Mouse (Mus musculus) liver, embryonic 14 days (tissue): ENCODE results near the gene Crygc. TPM values are rescaled to one million over a fixed set of nuclear protein-coding genes. Genes with fewer than 3 reads are reported as not detected.

Experiments used
- polyA plus RNA-seq: library from polyadenylated mRNA; depleted of rRNA; stranded (reverse); fragments of >200 nt; gene quantifications from 2 replicates; pipeline ENCODE4 v1.2.3, GENCODE M21; 2012; rRNA removed

Gene Crygc
- polyA plus RNA-seq, result not detected in 2 replicates

GRCm38 (mm10) chr1:65073589-65073988 lies at the start of gene Crygc:
Gene Crygc, minus strand, starts transcription at chr1:65073689.

GRCm38 (mm10) chr1:65122574-65123372 lies 49.3 kb upstream of the Crygc start, which contains the start of gene D630023F18Rik:
Gene D630023F18Rik, minus strand, starts transcription at chr1:65123214.

GRCm38 (mm10) chr1:65119438-65119837 lies 45.9 kb upstream of the Crygc start, which contains the start of gene Gm28845:
Gene Gm28845, minus strand, starts transcription at chr1:65119558.

GRCm38 (mm10) chr1:65103273-65103672 lies 29.8 kb upstream of the Crygc start, which contains the start of gene Cryga:
Gene Cryga, minus strand, starts transcription at chr1:65103373.

GRCm38 (mm10) chr1:65082188-65082587 lies 8.7 kb upstream of the Crygc start, which contains the start of gene Crygb:
Gene Crygb, minus strand, starts transcription at chr1:65082288.

GRCm38 (mm10) chr1:65063352-65063751 lies 10.1 kb downstream of the Crygc start, which contains the start of gene Crygd:
Gene Crygd, minus strand, starts transcription at chr1:65063452.

GRCm38 (mm10) chr1:65050952-65051351 lies 22.5 kb downstream of the Crygc start, which contains the start of gene Cryge:
Gene Cryge, minus strand, starts transcription at chr1:65051149.

GRCm38 (mm10) chr1:65032641-65033040 lies 40.8 kb downstream of the Crygc start, which contains the start of gene Akr1cl:
Gene Akr1cl, minus strand, starts transcription at chr1:65032759.

Other genes starting within 250 kb of the Crygc start
- 0.71 and 0.82 TPM in 2 replicates for gene Plekhm3, start 116.9 kb downstream of the Crygc start, polyA plus RNA-seq
- gene Akr1cl, start 40.9 kb downstream of the Crygc start, polyA plus RNA-seq, result 0.01 and 0.05 TPM in 2 replicates
- not detected in 2 replicates for gene Cryge, start 22.5 kb downstream of the Crygc start, polyA plus RNA-seq
- gene Crygd, start 10.2 kb downstream of the Crygc start, polyA plus RNA-seq, result not detected in 2 replicates
- not detected in 2 replicates for gene Crygb, start 8.6 kb upstream of the Crygc start, polyA plus RNA-seq
- gene Cryga, start 29.7 kb upstream of the Crygc start, polyA plus RNA-seq, result not detected in 2 replicates
- not detected in 2 replicates for gene Gm28845, start 45.9 kb upstream of the Crygc start, polyA plus RNA-seq
- 0.10 and 0.17 TPM in 2 replicates for gene D630023F18Rik, start 49.5 kb upstream of the Crygc start, polyA plus RNA-seq
- 35.6 and 43.4 TPM in 2 replicates for gene Idh1, start 112.8 kb upstream of the Crygc start, polyA plus RNA-seq
- 2.8 and 3.3 TPM in 2 replicates for gene Pikfyve, start 113.0 kb upstream of the Crygc start, polyA plus RNA-seq
- gene Pth2r, start 208.4 kb upstream of the Crygc start, polyA plus RNA-seq, result 0.01 TPM in 1 of 2 replicates, not detected in the other